Mouse (Mus musculus) forebrain, embryonic 12.5 days (tissue): ENCODE results near the gene Zfp113. TPM values are rescaled to one million over a fixed set of nuclear protein-coding genes. Genes with fewer than 3 reads are reported as not detected.

Experiments used
- ATAC-seq: fragments of 200-750 bp; cut with Nextera tagmentation; 2 replicates; pipeline ENCODE4 v1.8.0; 2017; ENCODE audit warnings: moderate TSS enrichment; ENCODE audit not compliant: low FRiP score
- H3K27ac ChIP-seq: fragments of 300-500 bp; sonication (generic); 2 replicates; pipeline ENCODE4 v1.5.1; 2016; ENCODE audit warnings: mild to moderate bottlenecking
- H3K27me3 ChIP-seq: fragments of 300-500 bp; sonication (generic); 2 replicates; pipeline ENCODE4 v1.6.1; 2016; ENCODE audit warnings: mild to moderate bottlenecking
- H3K36me3 ChIP-seq: fragments of 300-500 bp; sonication (generic); replicated peaks from 2 replicates; pipeline ENCODE4 v1.6.1; 2016; ENCODE audit warnings: mild to moderate bottlenecking
- H3K4me1 ChIP-seq: fragments of 300-500 bp; sonication (generic); 2 replicates; pipeline ENCODE4 v1.6.1; 2016
- H3K4me2 ChIP-seq: fragments of 300-500 bp; sonication (generic); 2 replicates; pipeline ENCODE4 v1.6.1; 2016; ENCODE audit warnings: mild to moderate bottlenecking, moderate library complexity
- H3K4me3 ChIP-seq: fragments of 300-500 bp; sonication (generic); replicated peaks from 2 replicates; pipeline ENCODE4 v1.5.1; 2016; ENCODE audit warnings: mild to moderate bottlenecking
- H3K9ac ChIP-seq: fragments of 300-500 bp; sonication (generic); 2 replicates; pipeline ENCODE4 v1.6.1; 2016; ENCODE audit warnings: mild to moderate bottlenecking
- H3K9me3 ChIP-seq: fragments of 300-500 bp; sonication (generic); 2 replicates; pipeline ENCODE4 v1.6.1; 2016
- WGBS: fragments of 180-500 bp; shearing (Covaris S2); methylation state at CpG from one replicate; pipeline ENCODE4 v1.1.7; 2016; 5-methylcytosine and 5-hydroxymethylcytosine counted together
- polyA plus RNA-seq: library from polyadenylated mRNA; unstranded; fragments of >200 nt; fragmentation: Nextera tagmentation; extraction: Ambion mirVana; gene quantifications from 2 replicates; pipeline ENCODE4 v1.2.1, GENCODE M21; 2016

Gene Zfp113
- polyA plus RNA-seq, 1 experiment from 2014 or later, result 43.9 TPM

GRCm38 (mm10) chr5:138170936-138171561, 15.5 kb upstream of the Zfp113 start:
- H3K4me3 ChIP-seq, result peak overlapping the region; percentile 78
- H3K27ac ChIP-seq, result peak overlapping the region; percentile 95
- H3K4me2 ChIP-seq, result peak overlapping the region; percentile 87
- H3K36me3 ChIP-seq, result peaks cover 61% of the 10 kb centered on the region
- no peaks in the 10 kb centered on the region for H3K9me3 ChIP-seq
- ATAC-seq, result peak; percentile 88
- WGBS, result under 1% methylated on average over 47 of the region's 47 CpGs
- peak overlapping the region; percentile 76 for H3K9ac ChIP-seq
- peaks cover 32% of the 10 kb centered on the region for H3K4me1 ChIP-seq
- H3K27me3 ChIP-seq, result no peaks in the 10 kb centered on the region

- Histone ChIP-seq H3K4me3 (no peak overlapping the region), H3K36me3 (peaks cover 79% of the 10 kb centered on the region), H3K27me3 (no peaks in the 10 kb centered on the region), H3K27ac (no peak overlapping the region; the same call in 1 of the 2 replicates), H3K4me2 (no peak overlapping the region), H3K9me3 (no peaks in the 10 kb centered on the region), H3K4me1 (peaks cover 28% of the 10 kb centered on the region), H3K9ac (no peak overlapping the region)
- WGBS, result 91% methylated on average over 8 of the region's 8 CpGs
- ATAC-seq, result no peak
Measured at GRCm38 (mm10) chr5:138165594-138165993, 10.1 kb upstream of the Zfp113 start.

GRCm38 (mm10) chr5:138163610-138164009, 8.1 kb upstream of the Zfp113 start:
- peaks cover 65% of the 10 kb centered on the region for H3K36me3 ChIP-seq

GRCm38 (mm10) chr5:138163046-138163445, 7.5 kb upstream of the Zfp113 start:
- Histone ChIP-seq H3K36me3 (peaks cover 60% of the 10 kb centered on the region), H3K4me1 (peaks cover 19% of the 10 kb centered on the region), H3K4me3 (no peak overlapping the region), H3K27ac (no peak overlapping the region), H3K9me3 (no peaks in the 10 kb centered on the region), H3K27me3 (no peaks in the 10 kb centered on the region), H3K9ac (peak overlapping the region; percentile 0; the same call in 1 of the 2 replicates), H3K4me2 (no peak overlapping the region)
- no peak for ATAC-seq
- 86% methylated on average over 6 of the region's 6 CpGs for WGBS

More at GRCm38 (mm10) chr5:138163610-138164009, 8.1 kb upstream of the Zfp113 start:
- no peak overlapping the region for H3K4me3 ChIP-seq
- ATAC-seq, result no peak
- no peaks in the 10 kb centered on the region for H3K27me3 ChIP-seq
- no peak overlapping the region for H3K27ac ChIP-seq
- H3K9me3 ChIP-seq, result no peaks in the 10 kb centered on the region
- H3K4me2 ChIP-seq, result no peak overlapping the region
- peak overlapping the region; percentile 0; the same call in 1 of the 2 replicates for H3K9ac ChIP-seq
- peaks cover 19% of the 10 kb centered on the region for H3K4me1 ChIP-seq
- 66% methylated on average over 10 of the region's 10 CpGs for WGBS

- H3K9ac ChIP-seq, result peak within 1 kb of the TSS; percentile 73
- H3K9me3 ChIP-seq, result no peaks in the 10 kb centered on the region
- no peaks in the 10 kb centered on the region for H3K27me3 ChIP-seq
- peak; percentile 95 for ATAC-seq
- peak within 1 kb of the TSS; percentile 57 for H3K4me3 ChIP-seq
- peaks cover 40% of the 10 kb centered on the region for H3K36me3 ChIP-seq
- under 1% methylated on average over 42 of the region's 42 CpGs for WGBS
- H3K27ac ChIP-seq, result peak within 1 kb of the TSS; percentile 33; the same call in 1 of the 2 replicates
- H3K4me2 ChIP-seq, result peak within 1 kb of the TSS; percentile 60
- H3K4me1 ChIP-seq, result peaks cover 19% of the 10 kb centered on the region
Measured at GRCm38 (mm10) chr5:138160842-138161665, 5.5 kb upstream of the Zfp113 start, which contains the start of gene Cops6. Gene Cops6, plus strand, starts transcription at chr5:138161071.

GRCm38 (mm10) chr5:138160224-138160762, 4.7 kb upstream of the Zfp113 start:
- Histone ChIP-seq H3K4me2 (peak overlapping the region; percentile 60), H3K27ac (peak overlapping the region; percentile 33; the same call in 1 of the 2 replicates), H3K36me3 (peaks cover 32% of the 10 kb centered on the region), H3K4me1 (peaks cover 19% of the 10 kb centered on the region), H3K9me3 (no peaks in the 10 kb centered on the region), H3K27me3 (no peaks in the 10 kb centered on the region), H3K4me3 (peak overlapping the region; percentile 57), H3K9ac (peak overlapping the region; percentile 73)
- ATAC-seq, result no peak
- 69% methylated on average over 7 of the region's 7 CpGs for WGBS

- no peaks in the 10 kb centered on the region for H3K27me3 ChIP-seq
- H3K9me3 ChIP-seq, result no peaks in the 10 kb centered on the region
- WGBS, result 91% methylated on average over 3 of the region's 3 CpGs
- peak overlapping the region; percentile 93 for H3K9ac ChIP-seq
- H3K4me2 ChIP-seq, result peak overlapping the region; percentile 77
- H3K27ac ChIP-seq, result no peak overlapping the region
- peaks cover 10% of the 10 kb centered on the region for H3K4me1 ChIP-seq
- peak overlapping the region; percentile 82 for H3K4me3 ChIP-seq
- ATAC-seq, result no peak
- H3K36me3 ChIP-seq, result peaks cover 30% of the 10 kb centered on the region
Measured at GRCm38 (mm10) chr5:138154390-138154789, 1.2 kb downstream of the Zfp113 start.

- ATAC-seq, result no peak
- H3K36me3 ChIP-seq, result peaks cover 42% of the 10 kb centered on the region
- 83% methylated on average over 2 of the region's 4 CpGs for WGBS
Measured at GRCm38 (mm10) chr5:138138585-138138984, 17.0 kb downstream of the Zfp113 start.

GRCm38 (mm10) chr5:138137935-138138549, 17.5 kb downstream of the Zfp113 start:
- Histone ChIP-seq H3K27ac (no peak overlapping the region), H3K4me1 (no peaks in the 10 kb centered on the region), H3K36me3 (peaks cover 42% of the 10 kb centered on the region), H3K27me3 (no peaks in the 10 kb centered on the region), H3K4me3 (no peak overlapping the region), H3K9me3 (no peaks in the 10 kb centered on the region), H3K9ac (no peak overlapping the region), H3K4me2 (no peak overlapping the region)
- peak; percentile 55; the same call in 1 of the 2 replicates for ATAC-seq
- WGBS, result 66% methylated on average over 8 of the region's 8 CpGs

More at GRCm38 (mm10) chr5:138138585-138138984, 17.0 kb downstream of the Zfp113 start:
- Histone ChIP-seq H3K27ac (no peak overlapping the region), H3K4me1 (no peaks in the 10 kb centered on the region), H3K9me3 (no peaks in the 10 kb centered on the region), H3K4me3 (no peak overlapping the region), H3K9ac (no peak overlapping the region), H3K4me2 (no peak overlapping the region), H3K27me3 (no peaks in the 10 kb centered on the region)

- ATAC-seq, result no peak
- Histone ChIP-seq H3K27me3 (no peaks in the 10 kb centered on the region), H3K4me2 (no peak overlapping the region), H3K9ac (no peak overlapping the region), H3K9me3 (no peaks in the 10 kb centered on the region), H3K27ac (no peak overlapping the region), H3K4me1 (no peaks in the 10 kb centered on the region), H3K36me3 (peaks cover 44% of the 10 kb centered on the region), H3K4me3 (no peak overlapping the region)
- 92% methylated on average over 4 of the region's 4 CpGs for WGBS
Measured at GRCm38 (mm10) chr5:138137257-138137656, 18.3 kb downstream of the Zfp113 start.

GRCm38 (mm10) chr5:138132425-138133064, 23.0 kb downstream of the Zfp113 start:
- no peak overlapping the region for H3K27ac ChIP-seq
- H3K27me3 ChIP-seq, result no peaks in the 10 kb centered on the region
- no peak overlapping the region for H3K4me2 ChIP-seq
- H3K9me3 ChIP-seq, result no peaks in the 10 kb centered on the region
- H3K36me3 ChIP-seq, result peaks cover 71% of the 10 kb centered on the region
- ATAC-seq, result no peak
- H3K4me3 ChIP-seq, result no peak overlapping the region
- WGBS, result 91% methylated on average over 5 of the region's 5 CpGs
- H3K4me1 ChIP-seq, result no peaks in the 10 kb centered on the region
- no peak overlapping the region for H3K9ac ChIP-seq
